Comparison of ENCODE assay signal across 9 mouse cellular contexts in genomic region chr2:72298406-72298805, GRCm38 (mm10). TPM values are rescaled to one million over a fixed set of nuclear protein-coding genes. Genes with fewer than 3 reads are reported as not detected.
DNase-seq lines count a peak whose midpoint lies in the region; ATAC-seq and TF ChIP-seq lines count a peak whose summit lies in the region.
"Had no signal": no experiment of that assay in that cellular context is flagged by ENCODE, and none has a peak within 500 bp of the region (broad histone marks: within the 10 kb centered on the region; RNA-seq: fewer than 3 reads in every experiment).

No protein-coding gene starts in this region.

- no peaks in the 10 kb centered on the region for H3K36me3 ChIP-seq in embryonic facial prominence, embryonic 11.5 days (replicated peaks; ENCODE audit: control insufficient read depth, insufficient read depth, low read depth, low read length)
- no peaks in the 10 kb centered on the region; the same call in 1 of the 2 replicates for H3K36me3 ChIP-seq in embryonic facial prominence, embryonic 10.5 days (replicated peaks)
- H3K36me3 ChIP-seq in spleen, adult 2 months (ENCODE audit: control insufficient read depth, insufficient read depth, low read length) = no peaks in the 10 kb centered on the region

- intact Hi-C loops in left cerebral cortex, postnatal 10 days (cut with DNase I) = loop anchor here (5.0 kb wide), 1 partner anchor 94 kb away; no protein-coding TSS in a partner anchor

- no peak overlapping the region for H3K4me3 ChIP-seq in embryonic facial prominence, embryonic 11.5 days (ENCODE audit: low read depth, low read length)
- H3K4me3 ChIP-seq in embryonic facial prominence, embryonic 10.5 days = no peak overlapping the region
- no peak overlapping the region for H3K4me3 ChIP-seq in spleen, adult 2 months (ENCODE audit: extremely low read depth, insufficient read depth, insufficient read length)
- H3K4me3 ChIP-seq: megakaryocyte, embryonic 14.5 days had no signal

- H3K27ac ChIP-seq in embryonic facial prominence, embryonic 11.5 days (replicated peaks; ENCODE audit: low read depth, low read length) = no peak overlapping the region
- H3K27ac ChIP-seq in embryonic facial prominence, embryonic 10.5 days (replicated peaks) = no peak overlapping the region
- no peak overlapping the region for H3K27ac ChIP-seq in spleen, adult 2 months (ENCODE audit: insufficient read depth, low read length)

- WGBS in embryonic facial prominence, embryonic 11.5 days = 72% methylated on average over 4 of the region's 4 CpGs
- 59% methylated on average over 4 of the region's 4 CpGs for WGBS in embryonic facial prominence, embryonic 10.5 days
- 60% methylated on average over 4 of the region's 4 CpGs for WGBS in spleen, adult 2 months

- no peak for TF ChIP-seq POLR2A in spleen, adult 2 months (IDR thresholded peaks at IDR 0.05; ENCODE audit: low read depth, low read length)

- no peaks in the 10 kb centered on the region for H3K27me3 ChIP-seq in embryonic facial prominence, embryonic 11.5 days (ENCODE audit: control insufficient read depth, insufficient read depth, low read length)
- no peaks in the 10 kb centered on the region for H3K27me3 ChIP-seq in embryonic facial prominence, embryonic 10.5 days (replicated peaks; ENCODE audit: low read depth, poor library complexity, severe bottlenecking)
- no peaks in the 10 kb centered on the region for H3K27me3 ChIP-seq in spleen, adult 2 months (ENCODE audit: control insufficient read depth, insufficient read depth, low read length)
- H3K27me3 ChIP-seq: megakaryocyte, embryonic 14.5 days had no signal

- H3K4me2 ChIP-seq in embryonic facial prominence, embryonic 11.5 days (ENCODE audit: low read depth, low read length) = no peak overlapping the region

- peak; percentile 63 for DNase-seq in embryonic facial prominence, embryonic 11.5 days (ENCODE audit: low spot score)
- DNase-seq in embryonic facial prominence, embryonic 10.5 days (ENCODE audit: low spot score) = no peak
- DNase-seq in spleen, adult 2 months (ENCODE audit: low read depth in 1 of 2, low spot score in 2 of 2) = no peak
- no peak for DNase-seq in spleen, postnatal 14 days (ENCODE audit: low spot score in 2 of 2)
- DNase-seq in heart, adult 8-10 months (ENCODE audit: low spot score) = peak; percentile 83
- peak; percentile 73 for DNase-seq in lung, postnatal 25 days (ENCODE audit: low spot score)
- DNase-seq in cerebellum, postnatal 25 days = no peak
- no peak for DNase-seq in left cerebral cortex, postnatal 10 days (ENCODE audit: extremely low spot score in 1 of 2, low spot score in 2 of 2)

- ATAC-seq in embryonic facial prominence, embryonic 11.5 days (replicated peaks; ENCODE audit: insufficient number of reproducible peaks, low FRiP score, low TSS enrichment, low read depth) = no peak

- no peaks in the 10 kb centered on the region for H3K9me3 ChIP-seq in embryonic facial prominence, embryonic 11.5 days (replicated peaks; ENCODE audit: control insufficient read depth, low read length)
- H3K9me3 ChIP-seq in embryonic facial prominence, embryonic 10.5 days = no peaks in the 10 kb centered on the region
- H3K9me3 ChIP-seq: megakaryocyte, embryonic 14.5 days had no signal

- H3K4me1 ChIP-seq in embryonic facial prominence, embryonic 11.5 days (ENCODE audit: control insufficient read depth, insufficient read depth, low read length) = no peaks in the 10 kb centered on the region
- H3K4me1 ChIP-seq in embryonic facial prominence, embryonic 10.5 days = peaks cover 12% of the 10 kb centered on the region
- no peaks in the 10 kb centered on the region for H3K4me1 ChIP-seq in spleen, adult 2 months (ENCODE audit: control insufficient read depth, insufficient read depth, insufficient read length)

- no peak overlapping the region for H3K9ac ChIP-seq in embryonic facial prominence, embryonic 11.5 days (replicated peaks; ENCODE audit: low read length)

- peak; percentile 4; the same call in 1 of the 2 replicates for TF ChIP-seq CTCF in spleen, adult 2 months (IDR thresholded peaks at IDR 0.05; ENCODE audit: extremely low read depth, insufficient read depth, insufficient read length, insufficient replicate concordance)

RNA-seq across cellular contexts. Expression of gene Map3k20, which starts 13.0 kb away (rescaled TPM):
- 8.6 and 8.8 TPM in 2 replicates for polyA plus RNA-seq in embryonic facial prominence, embryonic 11.5 days (2014; fragmentation: Nextera tagmentation; extraction: Ambion mirVana)
- 7.3 and 8.7 TPM in 2 replicates for polyA plus RNA-seq in embryonic facial prominence, embryonic 10.5 days (2016; fragmentation: Nextera tagmentation; extraction: Ambion mirVana)
- 3.0 and 3.1 TPM in 2 replicates for polyA plus RNA-seq in spleen, adult 2 months (2012; rRNA removed)
- 100 to 1,000 TPM; 281 to 324 (median 299) TPM for total RNA-seq in heart, adult 8-10 months (2022)
- 10 to 100 TPM; 11.1 to 12.7 TPM for total RNA-seq in left cerebral cortex, postnatal 10 days (2021)

Comparison
In these comparisons a context has a peak if more than half of its experiments do, and no peak if none do; other contexts are left out.
1. DNase-seq: peak in embryonic facial prominence, embryonic 11.5 days (single experiment), heart, adult 8-10 months (single experiment) and lung, postnatal 25 days (single experiment); none in embryonic facial prominence, embryonic 10.5 days (single experiment), spleen, adult 2 months (0 of 2), spleen, postnatal 14 days (0 of 2), cerebellum, postnatal 25 days (0 of 2) and left cerebral cortex, postnatal 10 days (0 of 2).